Mouse (Mus musculus): ENCODE data around the gene Crim1.

The Crim1 gene

DNA sequence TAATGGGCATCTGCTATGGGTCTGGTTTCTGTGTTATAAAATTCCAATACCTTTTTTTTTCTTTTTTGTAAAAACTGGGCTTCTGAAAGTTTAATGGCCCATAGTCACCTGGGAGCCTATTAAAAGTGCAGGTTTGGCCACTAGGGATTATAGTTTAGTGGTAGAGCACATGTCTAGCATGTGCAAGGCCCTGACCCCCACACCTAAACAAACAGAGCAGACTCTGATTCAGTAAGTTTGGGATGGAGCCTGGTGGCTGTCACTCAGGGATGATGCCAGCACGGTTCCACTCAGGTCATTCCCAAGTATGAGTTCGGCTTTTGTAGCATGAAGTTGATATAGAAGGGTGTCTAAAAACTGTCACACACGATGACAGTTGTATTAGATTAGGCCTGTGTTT is 8.8 kb downstream of the Crim1 start:
- peak in 1 of 2 experiments; percentile 18 for DNase-seq (ENCODE audit: inconsistent age in 2 of 2, low spot score in 1 of 2)

DNA sequence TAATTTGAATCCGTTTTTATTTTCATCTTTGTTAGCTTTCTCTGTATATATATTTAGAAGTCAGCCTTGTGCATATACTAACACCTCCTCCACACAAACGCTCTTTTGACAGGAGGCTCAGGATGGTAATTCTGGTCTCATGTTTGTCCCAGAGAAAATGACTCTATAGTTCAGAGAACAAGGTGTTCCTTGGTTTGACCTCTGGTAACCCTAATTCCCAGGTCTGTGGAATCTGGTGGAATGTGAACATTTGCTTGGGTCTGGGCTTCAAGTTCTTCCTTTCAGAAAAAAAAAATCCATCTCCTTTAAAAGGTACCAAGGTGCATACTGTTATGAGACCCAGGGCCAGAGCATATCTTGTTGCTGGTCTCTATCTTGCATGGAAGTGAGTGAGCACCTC is 9.6 kb downstream of the Crim1 start:
- DNase-seq (ENCODE audit: inconsistent age in 2 of 2, low spot score in 1 of 2) = no peak

DNA sequence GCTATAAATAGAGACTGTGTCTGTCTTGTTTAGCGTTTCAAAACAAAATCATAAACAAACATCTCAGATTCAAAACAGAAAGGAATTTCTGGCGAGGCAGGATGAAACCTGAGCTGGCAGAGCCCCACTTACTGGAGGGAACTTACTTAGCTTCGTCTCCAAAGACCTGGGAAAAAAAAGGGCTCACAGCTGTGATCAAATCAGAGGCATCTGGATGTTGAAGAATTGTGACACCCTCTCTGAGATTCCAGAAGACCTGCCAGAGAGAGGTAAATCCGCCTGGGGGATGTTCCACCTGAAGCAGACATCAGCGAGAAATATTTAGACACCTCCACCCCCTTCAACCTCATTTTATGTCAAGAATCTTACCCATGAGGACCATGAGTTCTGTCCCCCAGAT is 11.8 kb downstream of the Crim1 start:
- no peak for DNase-seq (ENCODE audit: inconsistent age in 2 of 2, low spot score in 1 of 2)

DNA sequence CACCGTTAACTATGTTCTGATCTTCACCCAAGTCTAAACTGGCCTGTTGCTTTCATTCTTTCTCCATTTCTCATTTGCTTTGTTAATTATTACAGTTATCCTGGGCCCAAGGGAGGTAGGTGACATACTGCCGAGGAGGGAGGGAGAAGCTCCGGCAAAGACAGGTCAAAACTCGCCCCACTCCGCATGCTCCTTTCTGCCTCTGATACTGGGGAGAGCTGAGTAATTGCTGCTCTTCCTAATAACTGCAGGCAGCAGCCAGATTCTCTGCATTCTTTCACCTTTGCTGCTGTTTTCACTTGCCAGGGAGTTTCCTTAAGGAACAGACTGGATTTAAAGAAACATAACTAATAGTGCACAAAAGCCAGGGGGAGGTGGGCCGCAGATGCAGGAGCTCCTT is 13.1 kb downstream of the Crim1 start:
- no peak for DNase-seq (ENCODE audit: inconsistent age in 2 of 2, low spot score in 1 of 2)

DNA sequence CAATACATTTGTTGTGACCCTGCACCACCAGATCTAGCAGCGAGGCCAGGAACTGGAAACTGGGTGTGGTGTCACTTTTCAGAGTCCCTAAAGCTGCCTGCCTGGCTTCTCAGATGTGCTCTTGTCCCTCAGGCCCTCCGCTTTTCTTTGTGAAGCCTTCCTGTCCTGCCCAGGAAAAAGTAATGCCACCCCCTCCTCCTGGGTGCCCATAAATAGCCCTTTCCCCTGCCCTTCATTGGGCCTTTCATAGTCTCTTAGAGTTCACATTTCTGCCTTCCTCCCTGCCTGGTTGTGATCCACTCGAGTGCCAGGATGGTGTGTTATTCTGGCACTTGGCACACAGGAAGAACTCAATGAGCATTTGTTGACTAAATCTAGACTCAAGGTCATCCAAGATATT is 16.5 kb downstream of the Crim1 start:
- peak; percentile 24 to 78 for DNase-seq (ENCODE audit: inconsistent age in 2 of 2, low spot score in 1 of 2)

DNA sequence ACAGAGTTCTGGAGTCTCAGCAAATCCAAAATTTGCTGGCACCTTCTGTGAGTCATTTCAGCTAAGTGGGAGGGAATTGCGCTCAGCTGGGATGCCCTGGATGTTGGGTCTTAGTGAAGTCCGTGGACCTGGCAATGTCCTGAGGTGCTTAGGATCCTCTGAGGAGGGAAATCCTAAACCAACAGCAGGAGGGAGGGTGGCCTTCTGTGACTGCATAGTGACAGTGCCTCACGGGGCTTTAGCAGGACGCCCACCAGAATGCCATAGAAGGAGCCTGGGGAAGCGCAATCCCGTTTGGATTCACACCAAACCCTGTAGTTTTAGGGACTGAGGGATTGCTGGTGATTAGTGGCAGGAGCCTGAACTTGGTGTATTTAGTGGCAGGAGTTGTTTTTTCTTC is 17.4 kb downstream of the Crim1 start:
- peak in 1 of 2 experiments; percentile 33 for DNase-seq (ENCODE audit: inconsistent age in 2 of 2, low spot score in 1 of 2)

DNA sequence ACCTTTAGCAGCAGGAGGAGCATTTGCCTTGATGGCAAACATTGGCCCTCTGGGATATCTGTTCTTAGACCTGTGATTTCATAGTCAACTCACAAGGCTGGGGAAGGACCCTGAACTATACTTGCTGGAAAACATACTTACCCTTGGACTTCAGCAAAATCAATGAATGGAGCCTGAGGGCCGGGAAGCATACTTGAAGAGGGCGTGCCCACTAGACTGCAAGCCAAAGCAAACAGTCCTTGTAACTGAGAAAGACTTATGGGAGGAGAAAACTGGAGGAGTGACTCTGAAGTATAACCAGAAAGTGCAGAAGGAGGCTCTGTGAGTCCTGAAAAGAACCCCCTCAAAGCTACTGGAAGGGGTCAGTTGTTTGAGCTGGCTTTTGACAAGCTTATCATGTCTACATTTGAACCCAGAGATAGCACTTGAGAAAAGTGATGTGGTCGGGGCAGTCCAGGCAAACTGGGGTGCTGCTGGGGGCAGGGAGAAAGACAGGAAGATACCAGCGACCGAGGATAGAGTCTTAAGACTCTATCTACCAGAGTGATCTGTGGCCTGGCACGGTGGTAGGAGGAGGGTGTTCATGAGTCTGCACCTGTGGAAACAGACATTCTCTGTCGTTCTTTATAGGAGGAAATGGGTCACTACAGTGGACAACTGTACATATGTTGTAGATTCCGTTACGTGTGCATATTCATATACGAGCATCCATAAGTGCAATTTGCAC is 18.6 kb downstream of the Crim1 start:
- no peak for DNase-seq (ENCODE audit: inconsistent age in 2 of 2, low spot score in 1 of 2)

DNA sequence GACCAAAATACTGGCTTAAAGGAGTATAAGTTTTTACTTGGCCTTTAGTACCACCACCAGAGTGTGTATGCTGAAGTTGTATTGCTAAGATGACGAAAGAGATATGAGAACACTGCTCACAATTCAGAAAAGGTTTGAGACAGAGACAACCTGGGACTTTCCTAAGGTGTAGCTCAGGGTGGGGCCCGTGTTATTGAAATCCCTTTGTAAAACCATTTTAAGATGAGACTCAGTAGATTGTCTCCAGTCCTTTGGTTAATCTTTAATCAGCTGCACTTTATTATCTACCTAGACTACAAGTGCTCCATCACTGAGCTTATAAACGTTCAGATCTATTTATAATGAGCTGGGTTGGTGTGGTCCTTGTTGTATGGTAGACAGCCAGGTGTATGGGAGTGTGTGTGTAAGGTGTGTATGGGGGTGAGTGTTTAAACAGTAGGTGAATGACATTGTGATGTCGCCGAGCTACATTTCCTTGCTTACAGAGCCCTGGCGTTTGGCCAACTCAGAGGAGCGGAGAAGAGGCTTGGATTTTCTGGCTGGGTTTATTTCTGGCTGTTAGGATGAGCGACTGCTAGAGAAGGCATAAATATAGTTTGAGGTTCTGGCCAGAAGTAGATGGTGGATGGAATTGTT is 21.1 kb downstream of the Crim1 start:
- no peak for DNase-seq (ENCODE audit: inconsistent age in 2 of 2, low spot score in 1 of 2)

DNA sequence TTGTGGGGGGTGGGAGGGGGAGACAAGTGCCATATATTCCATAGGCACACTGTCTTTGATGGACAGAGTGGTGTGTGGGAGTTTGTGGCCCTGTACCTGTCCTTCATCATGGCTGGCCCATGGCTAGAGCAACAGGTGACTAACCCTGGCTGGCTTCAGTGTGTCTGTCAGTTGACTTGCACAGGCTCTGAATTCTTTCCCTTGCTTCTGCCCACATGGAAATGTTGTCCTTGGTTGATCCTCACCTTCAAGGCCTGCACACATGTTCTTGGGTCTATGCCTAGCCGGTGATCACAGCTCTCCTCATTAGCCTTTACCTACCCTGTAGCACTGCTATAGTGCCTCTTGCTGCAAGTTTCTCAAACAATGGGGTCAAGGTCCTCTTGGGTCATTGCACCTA is 21.8 kb downstream of the Crim1 start:
- DNase-seq (ENCODE audit: inconsistent age in 2 of 2, low spot score in 1 of 2) = no peak

DNA sequence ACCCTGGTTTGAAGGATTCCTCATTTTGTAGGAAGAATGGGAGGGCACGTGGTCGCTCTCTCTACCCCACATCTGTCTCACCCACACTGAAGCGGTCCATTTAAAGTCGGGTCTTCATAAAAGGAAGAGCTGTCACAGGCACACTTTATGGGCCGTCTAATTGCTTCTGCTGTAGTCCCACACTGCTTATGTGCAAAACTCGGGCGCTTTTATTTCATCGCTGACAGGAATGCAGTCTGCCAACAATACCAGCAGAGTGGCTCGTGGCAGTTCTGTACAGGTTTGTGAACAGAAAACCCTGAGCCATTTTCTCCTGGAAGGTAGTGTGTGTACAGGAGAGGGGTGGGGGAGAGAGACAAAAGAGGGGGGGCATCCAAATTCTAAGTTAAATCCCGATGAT is 23.9 kb downstream of the Crim1 start:
- DNase-seq (ENCODE audit: inconsistent age in 2 of 2, low spot score in 1 of 2) = no peak

DNA sequence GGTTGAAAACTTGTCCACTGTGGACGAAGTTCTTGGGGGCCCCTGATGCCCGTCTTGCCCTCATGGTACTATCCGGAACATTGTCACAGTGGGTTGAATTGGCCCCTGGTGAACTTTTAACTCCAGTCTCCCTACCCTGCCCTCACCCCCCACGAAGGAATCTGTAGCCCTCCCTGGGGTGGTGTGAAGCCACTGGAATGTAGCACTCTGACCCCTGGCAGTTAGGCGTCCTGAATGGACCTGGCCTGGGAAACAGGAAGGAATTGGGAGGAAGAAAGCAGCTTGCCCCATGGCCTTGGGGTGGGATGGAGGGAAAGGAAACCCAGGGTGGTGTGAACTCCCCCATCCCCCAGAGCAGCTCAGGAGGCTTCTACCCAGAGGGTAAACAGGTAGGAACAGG is 25.5 kb downstream of the Crim1 start:
- no peak for DNase-seq (ENCODE audit: inconsistent age in 2 of 2, low spot score in 1 of 2)

DNA sequence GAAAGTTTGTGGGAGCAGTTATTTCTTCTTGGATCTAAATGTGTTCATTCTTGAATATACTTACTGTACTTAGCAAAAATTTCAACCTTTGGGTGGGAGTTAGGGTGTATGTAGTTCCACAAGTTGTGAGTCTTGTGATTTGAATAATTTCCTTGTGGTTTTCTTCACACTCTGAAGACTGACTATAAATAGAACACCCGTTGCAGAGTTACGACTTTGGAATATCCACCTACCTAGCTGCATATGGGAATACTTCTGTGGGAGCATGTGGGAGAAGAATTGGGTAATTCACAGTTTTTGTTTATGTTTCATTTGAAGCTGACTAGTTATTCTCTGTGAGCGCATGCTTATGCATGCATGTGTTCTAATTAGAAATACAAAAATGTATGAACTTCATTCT is 27.2 kb downstream of the Crim1 start:
- no peak for DNase-seq (ENCODE audit: inconsistent age in 2 of 2, low spot score in 1 of 2)

DNA sequence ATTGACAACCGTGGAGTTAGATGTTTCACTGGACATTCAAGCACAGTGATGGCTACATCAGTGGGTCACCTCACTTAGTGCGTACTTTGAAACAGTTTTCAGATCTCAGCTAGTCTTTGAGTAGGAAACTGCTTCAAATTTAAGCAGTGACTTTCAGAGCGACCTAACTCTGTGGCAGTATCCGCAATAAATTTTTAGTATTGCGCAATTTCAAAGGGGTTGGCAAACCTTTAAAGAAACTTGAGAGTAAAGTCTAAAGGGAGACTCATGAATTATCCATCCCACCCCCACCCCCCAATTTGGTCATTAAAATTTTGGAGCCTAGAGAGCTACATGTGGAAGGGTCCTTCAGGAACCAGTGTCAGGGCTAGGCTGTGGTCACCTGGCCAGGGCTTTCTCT is 31.5 kb downstream of the Crim1 start:
- peak in 1 of 2 experiments; percentile 55 for DNase-seq (ENCODE audit: inconsistent age in 2 of 2, low spot score in 1 of 2)

DNA sequence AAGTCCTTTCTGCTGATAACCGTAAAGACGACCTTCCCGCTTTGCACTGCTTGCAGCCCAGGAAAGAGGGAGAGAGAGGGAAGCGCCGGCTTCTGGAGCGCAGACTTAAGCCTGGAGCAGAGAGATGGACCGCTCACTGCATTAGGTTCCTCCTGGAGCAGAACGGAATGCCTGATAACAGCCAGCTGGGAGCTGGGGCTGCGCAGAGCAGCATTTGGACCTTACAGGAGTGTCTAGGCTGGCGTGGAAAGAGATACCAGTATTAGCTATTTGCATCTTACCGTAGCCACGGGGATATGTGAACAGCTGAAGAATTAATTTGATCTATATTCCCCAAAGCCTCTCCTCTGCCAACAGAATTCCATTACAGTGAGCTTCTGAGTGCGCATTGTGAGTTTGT is 32.7 kb downstream of the Crim1 start:
- no peak for DNase-seq (ENCODE audit: inconsistent age in 2 of 2, low spot score in 1 of 2)

DNA sequence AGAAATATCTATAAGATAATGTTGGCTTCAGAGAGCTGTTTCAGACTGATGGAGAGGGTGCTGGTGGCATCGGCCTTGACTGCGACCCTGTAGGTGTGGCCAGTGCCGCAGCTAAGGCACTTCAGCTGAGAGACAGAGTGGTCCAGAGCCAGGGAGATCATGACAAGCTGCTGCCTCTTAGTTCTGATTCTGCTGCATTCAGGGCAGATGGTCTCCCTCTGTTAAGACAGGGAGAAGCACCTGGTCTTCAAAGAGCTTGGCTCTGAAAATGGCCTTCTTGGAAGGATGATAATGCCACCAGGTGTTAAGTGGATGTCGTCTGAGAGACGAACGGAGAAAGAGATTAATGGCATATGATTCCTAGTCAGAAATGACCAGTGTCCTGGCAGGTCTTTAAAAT is 33.8 kb downstream of the Crim1 start:
- no peak for DNase-seq (ENCODE audit: inconsistent age in 2 of 2, low spot score in 1 of 2)

DNA sequence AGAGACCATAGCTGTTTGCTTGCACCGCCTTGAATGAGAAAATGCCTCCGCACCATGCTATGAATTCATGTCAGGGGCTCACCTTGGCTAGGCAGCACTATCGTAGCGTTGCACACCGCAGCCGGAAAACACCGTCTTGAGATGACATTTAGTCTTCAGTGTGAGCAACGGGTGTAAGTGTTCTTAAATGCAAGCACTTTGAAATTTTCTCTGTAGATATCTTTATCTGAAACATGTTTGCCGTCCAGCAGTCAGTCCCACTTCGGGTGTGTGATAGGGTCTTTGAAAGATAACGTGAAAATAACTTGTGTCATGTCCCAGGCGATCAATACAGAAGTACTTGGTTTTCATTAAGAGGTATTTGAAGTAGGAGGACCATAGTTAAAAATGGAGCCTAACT is 36.1 kb downstream of the Crim1 start:
- no peak for DNase-seq (ENCODE audit: inconsistent age in 2 of 2, low spot score in 1 of 2)

DNA sequence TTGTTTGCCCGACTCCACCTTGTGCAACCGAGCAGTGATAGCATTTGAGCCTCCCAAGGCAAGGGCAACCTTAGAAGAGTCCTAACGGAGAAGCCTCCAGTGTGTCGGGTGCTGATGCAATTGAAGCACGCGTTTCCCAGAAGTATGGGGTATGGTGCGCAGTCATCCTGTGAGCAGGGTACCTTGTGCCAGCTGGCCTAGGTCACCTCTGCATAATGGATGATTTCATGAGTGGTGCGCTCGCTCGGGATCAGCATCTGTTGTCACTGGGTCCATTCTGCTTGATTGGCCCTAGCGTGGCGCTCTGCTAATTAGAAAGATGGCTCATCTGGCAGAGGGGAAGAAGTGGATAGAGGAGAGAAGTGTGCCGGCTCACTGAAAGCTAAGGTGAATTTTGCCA is 37.9 kb downstream of the Crim1 start:
- no peak for DNase-seq (ENCODE audit: inconsistent age in 2 of 2, low spot score in 1 of 2)

DNA sequence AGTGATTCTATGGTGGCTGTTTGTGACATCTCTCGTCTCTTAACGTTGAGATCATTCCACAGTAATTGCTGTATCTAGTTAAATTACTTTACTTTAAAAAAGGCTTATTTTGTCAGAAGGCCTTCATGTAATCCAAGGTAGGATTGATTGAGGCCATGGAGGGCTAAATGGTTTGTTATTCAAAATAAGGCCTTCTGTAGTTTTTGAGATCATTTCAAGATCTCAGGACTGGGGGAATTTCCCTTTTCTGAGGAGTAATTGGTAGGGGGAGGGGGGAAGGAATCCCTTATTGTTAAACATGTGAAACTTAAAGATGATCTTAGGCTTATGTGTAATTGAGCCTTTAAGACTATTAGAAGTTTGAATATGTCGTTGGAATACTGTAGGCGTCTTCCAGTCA is 40.1 kb downstream of the Crim1 start:
- DNase-seq (ENCODE audit: inconsistent age in 2 of 2, low spot score in 1 of 2) = no peak

DNA sequence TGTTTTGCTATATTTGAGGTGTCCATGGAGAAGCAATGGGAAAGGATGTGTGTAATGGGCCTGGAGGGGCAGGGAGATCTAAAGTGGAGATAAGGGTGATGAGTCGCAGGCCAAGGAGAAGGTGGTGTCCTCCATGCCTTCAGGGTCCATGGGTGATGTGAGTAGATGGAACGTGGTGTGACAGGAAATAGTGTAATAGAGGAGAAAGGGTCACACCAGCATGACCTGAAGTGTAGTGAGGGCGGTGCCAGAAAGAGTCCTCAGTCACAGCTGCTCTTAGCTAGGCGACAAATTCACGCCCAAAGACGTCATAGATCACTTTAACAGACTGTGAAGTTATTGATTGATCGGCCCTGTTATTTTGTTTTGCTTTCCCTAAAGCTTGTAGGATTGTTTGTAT is 41.2 kb downstream of the Crim1 start:
- no peak for DNase-seq (ENCODE audit: inconsistent age in 2 of 2, low spot score in 1 of 2)

DNA sequence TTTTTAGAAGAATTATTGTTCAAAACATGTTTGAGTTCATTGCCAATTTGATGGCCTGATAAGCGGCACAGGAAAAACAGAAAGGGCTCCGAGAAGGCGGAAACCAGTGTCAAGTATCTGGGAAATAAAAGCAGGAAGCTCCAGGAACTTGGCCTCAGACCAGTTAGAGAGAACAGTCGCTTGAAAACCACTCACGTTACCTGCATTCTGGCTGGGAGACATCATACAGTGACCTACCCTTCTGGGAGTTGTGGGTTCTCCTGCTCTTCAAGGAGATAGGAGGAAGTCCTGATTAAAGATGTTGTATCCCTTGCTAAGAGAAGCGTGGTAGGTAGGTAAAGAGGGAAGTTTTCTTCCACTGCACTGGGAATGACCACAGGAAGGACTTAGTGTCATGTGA is 44.7 kb downstream of the Crim1 start:
- DNase-seq (ENCODE audit: inconsistent age in 2 of 2, low spot score in 1 of 2) = peak in 1 of 2 experiments; percentile 52

DNA sequence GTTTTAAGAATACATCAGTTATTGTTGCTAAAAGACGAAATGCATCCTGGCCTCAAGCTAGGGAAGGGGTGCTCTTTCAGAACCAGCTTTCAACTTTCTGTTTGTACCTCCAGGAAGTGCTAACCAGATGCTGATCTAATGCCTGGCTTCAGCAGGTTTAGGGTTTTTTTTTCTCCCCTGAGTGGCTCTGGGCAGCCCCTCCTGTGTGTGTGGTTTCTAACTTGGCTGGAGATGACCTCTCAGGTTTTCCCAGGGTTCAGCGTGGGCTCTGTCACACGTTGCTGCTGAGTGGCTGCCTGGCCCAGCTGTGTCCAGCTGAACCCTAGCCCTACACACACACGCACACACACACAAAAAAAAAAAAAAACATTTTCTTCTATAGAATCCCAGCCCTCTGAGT is 45.4 kb downstream of the Crim1 start:
- no peak for DNase-seq (ENCODE audit: inconsistent age in 2 of 2, low spot score in 1 of 2)

DNA sequence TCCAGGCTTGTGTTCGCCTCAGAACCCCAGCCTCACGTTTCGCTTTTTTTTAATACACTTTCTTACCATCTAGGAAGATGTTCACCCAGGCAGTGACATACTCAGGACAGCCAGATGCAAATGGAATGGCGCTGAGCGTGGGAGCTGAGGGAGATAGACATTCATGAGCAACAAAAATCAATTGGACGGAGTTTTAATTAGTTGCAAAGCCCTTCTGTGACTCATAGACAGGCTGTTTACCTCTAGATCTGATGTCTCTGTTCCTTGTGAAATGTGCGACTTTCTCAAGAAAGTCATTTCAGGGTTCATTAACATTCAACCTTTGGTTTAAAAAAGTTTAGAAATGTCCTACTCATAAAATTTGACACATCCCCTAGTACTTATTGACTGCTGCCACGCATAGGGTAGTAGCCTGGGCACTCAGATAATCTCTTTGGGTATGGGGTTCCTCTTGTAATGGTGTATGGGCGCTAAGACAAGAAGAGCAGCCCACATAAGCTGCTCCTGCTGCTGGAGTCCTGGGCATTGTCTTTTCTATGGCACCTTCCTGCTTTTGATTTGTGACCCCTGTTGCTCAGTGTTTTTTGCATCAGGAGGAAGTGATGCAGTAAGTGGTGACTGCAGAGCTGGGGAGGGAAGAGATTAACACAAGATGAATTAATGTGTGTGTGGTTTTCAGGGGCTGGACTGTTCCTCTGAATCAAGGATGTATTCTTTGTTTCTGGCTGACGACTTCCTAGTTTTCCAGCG is 46.8 kb downstream of the Crim1 start:
- peak; percentile 23 to 49 for DNase-seq (ENCODE audit: inconsistent age in 2 of 2, low spot score in 1 of 2)

Measured in adrenal gland, adult (tissue).